Mouse (Mus musculus) cerebellum, postnatal 14 days (tissue): ENCODE results near the gene Tnik.
A peak's percentile ranks its signal among the peaks of the same experiment; 100 is the strongest.

Experiments used
- DNase-seq, 2 experiments: peaks; one replicate each; pipeline ENCODE4 v3.0.0; 2021; ENCODE audit warnings: mixed read lengths in 2 of 2

The Tnik gene

DNA sequence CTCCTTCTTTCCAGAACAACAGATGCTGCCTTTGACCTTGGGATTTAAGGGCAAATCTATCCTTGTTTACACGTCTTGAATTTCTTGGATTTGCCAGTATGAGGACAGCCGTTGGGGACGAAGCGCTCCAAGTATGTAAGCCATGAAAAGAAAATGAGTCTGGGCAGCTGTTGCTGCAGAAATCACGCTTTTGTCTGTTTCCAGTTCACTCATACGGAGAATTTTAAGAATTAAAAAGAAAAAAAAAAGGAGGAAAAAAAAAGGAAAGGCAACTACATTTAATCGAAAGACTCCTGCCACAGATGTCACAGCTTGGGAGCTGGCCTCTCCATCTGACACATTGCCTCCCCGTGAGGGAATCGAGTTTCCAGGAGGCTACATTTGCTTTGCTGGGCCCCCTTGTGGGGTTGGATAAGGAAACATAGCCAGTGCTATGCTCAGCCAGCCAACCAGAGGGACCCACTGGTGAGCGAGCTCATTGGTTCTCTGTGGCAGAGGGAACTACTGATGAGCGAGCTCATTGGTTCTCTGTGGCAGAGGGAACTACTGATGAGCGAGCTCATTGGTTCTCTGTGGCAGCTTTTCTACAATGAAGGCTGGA is 145.9 kb downstream of the Tnik start:
- peak; percentile 82 to 86 for DNase-seq

DNA sequence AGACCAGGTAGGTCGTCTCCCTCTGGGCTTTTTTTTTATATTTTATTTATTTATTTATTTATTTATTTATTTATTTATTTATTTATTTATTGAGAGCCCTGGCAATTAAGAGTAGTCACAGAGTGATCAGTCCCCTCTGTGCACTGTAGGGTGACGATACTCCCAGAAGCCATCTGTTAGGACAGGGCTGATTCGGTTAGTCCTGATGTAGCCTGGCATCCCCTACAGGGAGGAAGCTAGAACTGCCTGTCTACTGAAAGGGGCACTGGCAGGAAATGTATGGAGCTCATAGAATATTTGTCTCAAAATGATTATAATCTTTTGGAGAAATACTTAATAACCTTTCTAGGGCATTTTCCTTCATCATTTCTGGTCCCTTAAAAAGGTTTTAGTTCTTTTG is 147.3 kb downstream of the Tnik start:
- DNase-seq, result peak; percentile 47 to 59

DNA sequence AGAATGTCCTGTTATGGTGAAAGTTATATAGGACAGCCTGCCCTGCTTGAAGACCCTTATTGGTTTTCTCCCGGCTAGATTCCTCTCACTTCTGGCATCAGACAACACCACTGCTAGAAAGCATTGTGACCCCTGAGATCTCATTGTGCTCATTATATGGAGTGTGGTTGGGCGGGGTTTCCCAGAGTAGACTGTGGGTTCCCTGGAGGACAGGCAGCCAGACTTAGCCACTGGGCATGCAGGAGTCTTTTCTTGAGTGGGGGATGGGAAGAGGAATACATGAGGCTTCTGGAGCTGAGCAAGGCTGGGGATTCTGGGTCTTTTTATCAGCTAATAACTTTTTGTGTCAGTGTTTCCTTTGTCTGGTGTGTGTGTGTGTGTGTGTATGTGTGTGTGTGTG is 153.0 kb downstream of the Tnik start:
- no peak for DNase-seq

DNA sequence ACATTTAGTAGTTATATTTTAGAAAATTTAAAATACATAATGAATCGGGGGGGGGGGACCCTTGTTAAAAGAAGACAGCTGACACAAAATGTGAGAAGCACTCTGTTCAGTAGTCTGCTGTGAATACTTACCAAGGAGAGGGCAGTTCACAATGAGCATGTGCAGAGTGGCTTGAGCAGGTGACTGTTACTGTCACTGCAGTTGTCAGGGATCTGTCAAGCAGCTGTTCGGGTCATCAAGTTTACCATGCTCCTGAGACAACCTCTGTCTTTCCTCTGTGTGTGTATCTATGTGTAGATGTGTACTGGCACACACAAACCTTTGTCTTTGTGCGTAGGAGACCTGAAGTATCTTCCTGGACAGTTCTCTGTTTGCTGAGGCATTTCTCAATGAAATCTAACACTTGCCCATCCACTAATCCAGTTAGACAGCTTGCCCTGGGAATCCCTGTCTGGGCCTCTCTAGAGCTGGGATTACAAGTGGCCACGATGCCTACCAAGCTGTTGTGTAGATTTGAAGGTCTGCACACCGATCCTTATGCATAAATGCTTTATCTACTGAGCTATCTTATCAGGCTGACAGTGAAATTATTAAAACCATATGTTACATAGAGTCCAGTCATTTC is 154.2 kb downstream of the Tnik start:
- DNase-seq, result no peak

DNA sequence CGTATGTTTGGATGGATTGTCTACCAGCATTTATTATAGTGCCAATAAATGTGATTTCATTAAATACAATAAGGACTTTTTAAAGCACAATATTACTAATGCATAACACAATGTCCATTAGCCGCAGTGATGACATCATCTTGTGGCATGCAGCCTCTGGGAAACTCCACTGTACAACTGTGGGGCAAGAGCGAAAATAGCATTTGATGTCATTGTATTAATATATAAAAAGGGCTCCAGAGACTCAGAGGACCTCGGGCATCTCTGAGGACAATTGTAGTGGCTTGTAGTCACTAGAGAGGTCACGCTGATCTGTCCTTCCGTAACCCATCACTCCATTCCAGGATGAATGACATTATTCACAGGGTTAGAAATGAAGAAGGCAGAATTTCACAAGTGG is 157.2 kb downstream of the Tnik start:
- DNase-seq, result no peak

DNA sequence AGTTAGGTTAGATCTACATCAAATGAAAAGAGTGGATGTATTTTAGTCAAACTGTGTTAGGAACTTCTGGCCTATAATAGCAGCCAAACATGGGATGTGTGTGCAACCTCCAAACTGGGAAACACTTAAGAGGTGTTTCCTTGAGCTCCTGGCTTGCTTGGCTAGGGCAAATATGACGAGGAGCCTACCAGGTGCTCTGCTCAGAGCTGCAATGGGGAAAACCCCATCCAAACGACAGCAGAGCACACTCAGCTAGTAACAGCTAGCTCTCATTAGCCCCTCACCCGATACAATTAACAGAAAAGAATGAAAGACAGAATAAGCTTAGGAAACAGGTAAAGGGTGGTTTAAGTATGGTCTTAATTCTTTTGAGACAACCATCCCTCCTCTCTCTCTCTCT is 157.7 kb downstream of the Tnik start:
- no peak for DNase-seq

DNA sequence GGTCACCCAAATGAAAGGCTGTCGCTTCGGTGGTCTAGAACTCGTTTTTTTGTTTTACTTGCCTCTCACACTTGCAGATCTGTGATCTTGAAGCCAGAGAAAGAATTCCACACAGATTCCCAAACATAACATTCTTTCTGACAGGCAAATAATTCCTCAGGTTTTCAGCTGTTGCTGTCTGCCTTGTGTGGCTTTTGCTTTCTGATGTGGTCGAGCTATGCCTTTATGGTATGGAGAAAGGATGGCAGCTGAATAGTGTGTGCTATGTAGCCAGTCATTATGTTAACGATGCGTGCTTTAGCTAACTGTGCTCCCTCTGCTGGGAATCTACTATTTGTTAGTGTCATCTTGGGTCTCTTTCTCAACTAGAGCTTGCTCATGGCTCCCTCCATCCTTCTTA is 158.8 kb downstream of the Tnik start:
- no peak for DNase-seq

DNA sequence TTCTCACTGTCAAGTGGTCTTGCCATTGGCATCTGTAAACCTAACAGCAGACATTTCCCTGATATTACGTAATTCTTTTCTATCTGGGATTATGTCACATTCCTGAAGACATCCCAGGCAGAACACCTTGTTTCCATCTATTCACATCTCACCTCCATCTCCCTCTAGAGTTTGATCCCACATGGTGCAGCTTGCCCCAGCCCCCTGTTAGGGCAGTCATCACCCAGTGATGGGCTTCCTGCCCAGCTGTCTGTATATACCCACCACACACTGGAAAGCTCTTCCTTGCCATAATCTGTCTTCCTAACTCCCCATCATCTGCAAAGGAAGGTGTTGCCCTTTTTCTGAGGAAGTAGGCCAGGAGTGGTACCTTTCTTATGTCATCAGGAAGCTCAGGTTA is 159.2 kb downstream of the Tnik start:
- no peak for DNase-seq

DNA sequence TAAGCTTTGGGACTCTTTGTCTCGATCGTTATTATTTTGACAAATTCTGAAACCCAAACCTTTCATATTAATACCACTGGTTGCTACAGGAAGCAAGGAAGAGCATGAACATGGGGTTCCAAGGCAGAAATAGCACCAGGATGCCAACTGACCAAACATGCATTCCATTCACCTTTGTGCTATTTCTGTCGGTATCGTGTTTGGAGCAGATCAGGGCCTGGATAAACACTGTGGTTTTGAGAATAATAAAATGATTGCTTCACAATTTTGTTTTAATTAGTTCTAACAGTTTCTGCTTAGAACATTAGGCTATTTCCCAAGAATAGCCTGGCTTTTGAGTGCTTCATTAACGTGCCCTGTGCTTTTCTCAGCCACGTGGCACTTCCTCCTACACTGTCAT is 162.9 kb downstream of the Tnik start:
- no peak for DNase-seq

DNA sequence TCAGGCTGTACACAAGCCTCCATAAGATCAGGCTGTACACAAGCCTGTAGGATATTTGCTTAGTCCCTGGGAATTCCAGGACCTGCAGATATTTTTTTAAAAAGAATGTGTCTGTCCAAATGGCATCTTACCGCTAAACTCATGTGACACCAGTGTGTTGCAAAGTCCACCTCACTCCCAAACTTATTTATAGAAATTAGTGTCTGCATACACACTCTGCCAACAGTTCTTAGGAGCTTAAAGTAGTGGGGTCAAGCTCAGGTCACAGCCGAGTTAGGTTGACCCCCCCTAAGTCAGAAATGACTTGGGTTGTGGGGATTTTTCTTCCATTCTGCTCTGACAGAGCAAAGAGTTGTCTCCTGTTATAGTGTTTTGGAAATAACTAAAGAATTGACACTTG is 168.4 kb downstream of the Tnik start:
- DNase-seq, result no peak

DNA sequence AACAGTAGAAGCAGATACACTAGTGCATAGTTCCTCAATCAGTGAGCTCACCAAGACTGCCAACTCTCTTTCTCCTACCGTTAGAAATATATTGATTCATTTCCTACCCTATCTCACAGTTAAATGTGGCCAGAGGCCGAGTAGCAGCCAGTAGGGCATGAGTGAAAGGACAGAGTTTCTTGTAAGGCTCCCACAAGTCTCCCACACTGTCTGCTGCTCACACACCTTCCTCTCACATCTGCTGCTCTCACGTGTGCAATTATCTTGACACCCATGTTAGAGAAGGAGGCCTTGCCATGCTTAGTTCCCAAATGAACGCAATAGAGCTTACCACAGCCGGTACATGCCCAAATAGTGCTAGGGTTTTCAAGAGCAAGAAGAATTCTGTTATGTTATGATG is 169.3 kb downstream of the Tnik start:
- DNase-seq, result no peak

DNA sequence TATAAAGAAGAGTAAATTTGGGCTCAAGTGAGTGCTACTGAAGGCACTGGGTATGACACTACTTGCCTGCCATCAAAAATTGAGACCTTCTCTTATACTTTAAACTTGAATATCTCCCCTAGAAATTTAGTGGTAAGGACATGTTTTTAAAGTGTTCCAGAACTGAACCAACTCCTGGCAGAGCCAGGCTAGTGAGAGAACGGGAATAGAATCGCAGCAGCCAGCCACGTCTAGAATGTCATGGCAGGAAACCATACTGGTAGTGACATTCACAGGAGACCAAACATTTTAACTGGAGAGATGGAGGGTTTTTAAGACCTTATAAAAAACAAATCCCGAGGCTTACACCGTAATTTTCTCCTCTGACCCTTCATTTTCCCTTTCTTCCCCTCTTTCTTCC is 172.5 kb downstream of the Tnik start:
- DNase-seq, result no peak

DNA sequence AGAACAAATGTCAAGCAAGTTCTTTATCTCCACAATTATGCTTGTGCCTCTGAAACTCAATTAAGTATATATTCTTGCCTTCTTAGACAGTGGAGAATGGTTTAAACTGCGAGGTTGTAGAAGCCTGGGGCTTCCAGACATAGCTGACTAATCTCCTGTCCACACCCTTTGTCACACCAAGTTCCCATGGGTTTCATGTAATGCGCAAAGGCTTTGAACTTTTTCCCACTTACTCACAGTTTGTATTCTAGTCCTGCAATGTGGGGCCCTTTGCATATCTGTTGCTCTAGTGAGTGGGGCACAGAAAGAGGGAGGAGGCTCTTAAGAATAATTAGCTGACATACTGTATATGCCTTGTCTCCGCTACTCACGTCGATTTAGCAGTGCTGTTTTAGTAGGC is 174.4 kb downstream of the Tnik start:
- no peak for DNase-seq

DNA sequence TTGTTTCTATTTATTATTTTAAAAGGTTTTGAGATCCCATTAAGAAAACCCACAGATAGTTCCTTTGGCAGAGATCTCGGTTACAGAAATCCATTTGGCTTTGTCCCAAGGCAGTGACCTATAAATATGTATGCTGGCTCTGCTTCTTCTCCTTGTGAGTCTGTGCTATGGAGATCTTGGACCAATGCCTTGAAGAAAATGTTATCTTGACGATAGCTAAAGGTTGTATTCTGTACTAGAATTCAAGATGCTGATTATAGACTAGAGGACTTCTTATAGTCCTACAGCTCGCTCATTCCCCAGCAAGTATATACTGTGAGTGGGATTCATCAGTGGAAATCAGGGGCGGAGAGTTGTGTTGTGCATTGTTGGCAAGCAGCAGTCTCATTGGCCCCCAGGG is 178.5 kb downstream of the Tnik start:
- DNase-seq, result peak; percentile 30 to 72

DNA sequence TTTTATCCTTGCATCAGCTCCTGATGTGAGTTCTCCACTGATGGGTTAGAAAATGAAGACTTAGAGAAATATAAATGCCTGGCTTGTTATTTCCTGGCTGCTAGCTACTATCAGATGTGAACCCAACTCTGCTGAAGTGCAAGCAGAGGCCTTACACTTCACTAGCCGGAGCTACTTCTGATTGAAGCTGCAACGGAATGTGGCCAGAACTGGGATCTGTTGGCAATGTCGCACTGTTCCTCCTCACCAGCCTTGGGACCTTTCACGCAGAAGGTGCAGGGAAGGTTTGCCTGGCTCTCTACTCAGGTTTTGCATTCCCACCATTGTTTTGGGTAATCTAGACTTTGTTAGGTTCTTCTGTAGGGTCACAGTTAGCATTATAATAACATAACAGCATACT is 179.1 kb downstream of the Tnik start:
- peak; percentile 19 to 55 for DNase-seq

DNA sequence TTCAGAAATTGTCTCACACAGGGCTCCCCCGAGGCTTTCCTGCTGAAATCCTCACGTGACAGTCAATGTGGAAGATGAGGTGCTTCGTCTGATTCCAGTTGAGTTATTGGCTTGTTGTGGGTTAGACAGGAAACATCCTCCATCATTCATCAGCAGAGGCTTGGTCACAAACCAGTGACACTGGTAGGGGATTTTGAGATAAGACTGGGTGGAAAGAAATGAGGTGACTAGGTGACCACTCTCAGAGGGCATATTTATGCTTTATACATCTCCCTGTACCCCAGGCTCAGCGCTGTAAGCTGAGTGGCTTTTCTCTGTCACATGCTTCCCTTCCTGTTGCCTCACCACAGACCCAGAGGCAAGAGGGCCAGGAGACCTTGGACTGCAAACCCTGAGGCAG is 184.9 kb downstream of the Tnik start:
- DNase-seq, result no peak

DNA sequence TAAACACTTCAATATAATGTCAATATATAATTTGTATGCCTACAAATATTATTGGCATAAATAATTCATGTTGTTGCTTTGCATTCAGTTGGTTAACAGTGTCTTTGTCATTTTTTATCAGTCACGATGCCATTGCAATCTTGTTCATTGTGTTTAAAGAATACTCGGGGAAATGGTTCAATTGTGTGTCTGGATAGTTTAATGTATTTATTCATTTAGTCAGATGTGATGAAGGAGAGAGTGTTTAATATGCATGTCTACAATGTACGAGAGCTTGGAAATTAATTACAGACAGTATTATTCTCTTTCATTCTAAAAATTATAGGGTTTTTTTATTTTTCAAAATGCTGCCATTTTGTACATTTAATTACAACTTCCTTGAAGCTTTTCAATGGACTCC is 190.4 kb downstream of the Tnik start:
- DNase-seq, result no peak

DNA sequence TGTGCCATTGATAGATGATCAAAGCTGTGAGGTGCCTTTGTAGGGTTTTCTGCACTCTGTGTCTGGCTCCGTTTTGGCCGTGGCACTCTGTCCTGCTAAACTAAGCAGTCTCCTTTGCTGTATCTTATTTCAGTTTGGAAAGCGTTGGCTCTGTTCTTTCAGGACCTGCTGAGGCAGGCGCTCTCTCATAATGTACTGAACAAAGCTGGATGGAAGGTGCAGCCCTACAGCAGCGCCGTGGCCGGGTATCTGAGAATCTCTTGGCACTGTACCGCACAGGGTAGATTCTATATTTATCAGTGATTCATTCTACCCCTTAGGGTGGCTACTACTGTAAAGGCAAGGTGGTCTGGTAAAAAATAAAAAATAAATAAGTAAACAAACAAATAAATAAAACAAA is 193.8 kb downstream of the Tnik start:
- peak; percentile 46 to 66 for DNase-seq

DNA sequence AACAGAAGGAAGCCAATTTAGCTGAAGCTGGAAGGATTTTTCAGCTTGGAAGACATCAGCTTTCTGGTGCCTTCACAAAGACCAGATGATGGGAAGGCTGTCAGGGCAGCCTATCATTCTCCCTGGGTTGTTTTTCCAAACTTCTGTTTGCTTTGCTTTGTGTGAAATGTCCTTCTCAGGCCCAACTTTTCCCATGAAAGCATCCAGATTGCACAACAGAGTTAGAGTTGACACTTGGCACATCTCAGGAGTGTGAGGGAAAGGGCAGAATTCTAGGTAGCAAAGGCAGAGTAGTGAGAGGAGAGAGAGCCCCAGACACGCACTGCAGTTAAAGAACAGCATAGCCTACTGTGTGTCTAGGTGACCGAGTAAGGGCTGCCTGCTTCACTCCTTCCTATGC is 194.5 kb downstream of the Tnik start:
- no peak for DNase-seq

DNA sequence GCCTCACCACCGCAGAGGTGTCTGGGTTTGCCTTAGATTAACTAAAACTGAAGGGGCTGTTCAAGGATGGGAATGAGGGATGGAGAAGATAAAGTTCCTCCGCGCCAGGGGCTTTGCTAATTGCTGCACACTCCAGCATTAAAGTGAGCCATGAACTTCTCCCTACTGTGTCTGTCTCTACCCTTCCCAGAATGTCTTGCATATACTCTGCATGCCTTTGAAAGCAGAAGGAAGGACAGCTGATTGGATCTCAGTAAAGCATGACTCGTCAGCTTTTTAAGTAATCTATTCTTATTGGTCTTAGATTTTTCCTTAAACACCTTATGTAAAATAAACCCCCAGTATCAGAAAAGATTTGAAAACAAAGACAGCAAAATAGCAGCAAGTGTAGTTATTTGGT is 203.7 kb downstream of the Tnik start:
- no peak for DNase-seq

DNA sequence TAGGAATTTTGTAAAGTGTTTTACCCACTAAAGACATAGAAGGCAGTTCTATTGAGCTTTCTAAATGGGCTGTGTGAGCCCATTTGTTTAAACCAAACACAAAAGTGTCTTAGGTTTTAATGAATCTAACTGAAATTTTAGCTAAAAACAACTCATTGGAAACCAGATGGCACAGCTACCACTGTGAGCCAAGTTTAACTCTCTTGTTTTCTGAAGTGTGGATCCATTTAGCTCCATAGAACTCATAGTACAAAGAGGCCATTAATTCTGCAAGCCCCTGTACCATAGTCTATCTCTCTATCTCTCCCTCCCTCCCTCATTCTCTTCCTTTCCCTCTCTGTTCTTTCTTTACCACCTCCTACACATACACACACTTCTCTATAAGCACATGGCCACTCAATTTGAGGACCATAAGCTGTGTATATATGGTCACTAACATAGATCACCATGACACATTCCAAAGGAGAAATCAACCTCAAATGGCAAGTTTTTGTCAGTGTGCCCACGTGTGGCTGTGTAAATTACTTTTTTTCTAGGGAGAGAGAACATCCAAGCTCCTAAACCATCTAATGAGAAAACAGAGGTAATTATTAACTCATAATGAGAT is 204.2 kb downstream of the Tnik start:
- DNase-seq, result no peak

DNA sequence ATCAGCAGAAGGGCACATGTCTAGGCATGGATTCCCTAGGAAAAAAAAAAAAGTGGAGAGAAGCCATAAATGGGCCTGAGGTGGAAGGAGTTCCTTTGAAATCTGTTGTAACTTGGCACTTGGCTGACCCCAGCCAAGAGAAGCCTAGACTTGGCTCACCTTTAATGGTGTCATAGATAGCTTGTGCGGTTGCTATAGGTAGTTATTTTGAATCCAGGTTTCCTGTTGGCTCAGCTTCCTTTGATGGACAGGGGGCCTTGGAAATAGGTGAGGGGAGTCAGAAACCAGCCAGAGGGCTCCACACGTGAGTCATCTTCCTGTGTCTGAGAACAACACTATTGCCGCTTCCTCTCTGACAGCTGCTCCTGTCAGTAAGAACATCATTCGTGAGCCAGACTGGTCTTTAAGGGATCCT is 204.9 kb downstream of the Tnik start:
- no peak for DNase-seq

DNA sequence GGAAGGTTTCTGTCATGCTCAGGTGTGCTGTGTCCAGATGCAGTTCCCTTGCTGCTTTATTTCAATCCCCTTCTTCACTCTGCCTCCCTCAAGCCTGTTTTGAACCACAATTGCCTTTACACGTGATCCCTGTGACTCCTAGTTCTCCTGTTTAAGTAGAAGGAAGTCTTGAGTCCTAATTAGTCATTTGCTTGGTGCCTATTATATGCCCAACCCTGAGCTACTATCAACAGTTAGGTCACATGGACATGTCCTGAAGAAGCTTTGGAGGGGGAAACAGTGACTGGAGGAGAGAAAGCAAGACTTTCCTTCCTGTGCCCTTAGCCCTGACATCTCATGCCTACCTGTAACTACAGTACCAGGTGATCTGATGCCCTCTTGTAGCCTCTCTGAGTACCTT is 210.4 kb downstream of the Tnik start:
- no peak for DNase-seq

DNA sequence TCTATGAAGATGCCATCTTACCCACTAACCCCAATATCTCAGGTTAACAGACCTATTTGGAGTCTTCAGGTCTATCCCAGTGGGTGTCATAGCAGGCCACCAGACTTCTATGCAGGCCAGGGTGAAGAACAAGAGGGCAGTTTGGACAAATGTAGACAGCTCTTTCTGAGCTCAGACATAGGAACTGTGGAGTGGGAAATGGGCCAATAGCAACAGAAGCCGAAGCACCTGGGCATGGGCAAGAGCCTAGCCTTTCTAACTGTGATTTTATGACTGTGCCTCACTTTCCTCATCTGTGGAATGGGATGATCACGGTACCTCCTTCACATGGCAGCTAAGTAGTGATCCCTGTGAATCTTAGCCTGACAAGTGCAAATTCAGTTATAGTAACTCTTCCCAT is 214.4 kb downstream of the Tnik start:
- DNase-seq, result peak; percentile 26 to 41

DNA sequence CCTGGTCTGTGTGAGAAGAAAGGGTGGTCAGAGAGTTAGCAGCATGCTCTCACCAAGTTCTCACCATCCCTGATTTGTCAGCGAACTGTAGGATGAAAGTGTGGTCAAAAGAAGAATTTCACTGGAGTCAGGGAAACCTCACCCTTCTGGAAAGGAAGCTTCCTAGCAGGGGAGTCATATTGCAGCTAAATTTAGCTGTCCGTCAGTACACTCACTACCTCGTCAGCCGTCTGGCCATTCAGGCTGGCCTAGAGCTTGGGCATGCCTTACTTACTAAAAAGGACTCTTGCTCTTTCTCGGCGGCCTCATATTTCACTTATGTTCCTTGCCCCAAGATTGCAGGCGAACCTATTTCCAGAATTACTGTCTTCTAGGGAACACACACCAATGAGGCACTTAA is 222.7 kb downstream of the Tnik start:
- peak in 1 of 2 experiments; percentile 64 for DNase-seq
